Mouse (Mus musculus): ENCODE measurements around the gene Ptger1.

The Ptger1 gene

GRCm38 (mm10) chr8:83656484-83657246, 9.8 kb upstream of the Ptger1 start:
- DNase-seq (ENCODE audit: low read depth): no peak

- DNase-seq (ENCODE audit: low read depth): no peak
Observed at GRCm38 (mm10) chr8:83660545-83660944, 5.9 kb upstream of the Ptger1 start.

- no peak for DNase-seq (ENCODE audit: low read depth)
Observed at GRCm38 (mm10) chr8:83660995-83661680, 5.3 kb upstream of the Ptger1 start.

- DNase-seq (ENCODE audit: low read depth): peak; percentile 74
Observed at GRCm38 (mm10) chr8:83662421-83662826, 4.1 kb upstream of the Ptger1 start.

GRCm38 (mm10) chr8:83664096-83664495, 2.4 kb upstream of the Ptger1 start:
- DNase-seq (ENCODE audit: low read depth): no peak

- no peak for DNase-seq (ENCODE audit: low read depth)
Observed at GRCm38 (mm10) chr8:83664931-83665625, 1.4 kb upstream of the Ptger1 start.

GRCm38 (mm10) chr8:83666866-83667234, 372 bp downstream of the Ptger1 start:
- DNase-seq (ENCODE audit: low read depth): no peak

GRCm38 (mm10) chr8:83667526-83667925, 1.0 kb downstream of the Ptger1 start:
- DNase-seq (ENCODE audit: low read depth): no peak

- DNase-seq (ENCODE audit: low read depth): no peak
Observed at GRCm38 (mm10) chr8:83668010-83668916, 1.8 kb downstream of the Ptger1 start.

GRCm38 (mm10) chr8:83669013-83669412, 2.5 kb downstream of the Ptger1 start:
- no peak for DNase-seq (ENCODE audit: low read depth)

- no peak for DNase-seq (ENCODE audit: low read depth)
Observed at GRCm38 (mm10) chr8:83672936-83673335, 6.5 kb downstream of the Ptger1 start.

GRCm38 (mm10) chr8:83674497-83674896, 8.0 kb downstream of the Ptger1 start:
- DNase-seq (ENCODE audit: low read depth): no peak

- DNase-seq (ENCODE audit: low read depth): no peak
Observed at GRCm38 (mm10) chr8:83679866-83680265, 13.4 kb downstream of the Ptger1 start.

- DNase-seq (ENCODE audit: low read depth): no peak
Observed at GRCm38 (mm10) chr8:83680603-83681002, 14.1 kb downstream of the Ptger1 start.

- no peak for DNase-seq (ENCODE audit: low read depth)
Observed at GRCm38 (mm10) chr8:83681099-83681498, 14.6 kb downstream of the Ptger1 start.

GRCm38 (mm10) chr8:83684517-83684916, 18.0 kb downstream of the Ptger1 start:
- DNase-seq (ENCODE audit: low read depth): no peak

- no peak for DNase-seq (ENCODE audit: low read depth)
Observed at GRCm38 (mm10) chr8:83689264-83689663, 22.8 kb downstream of the Ptger1 start.

- no peak for DNase-seq (ENCODE audit: low read depth)
Observed at GRCm38 (mm10) chr8:83693609-83694236, 27.2 kb downstream of the Ptger1 start.

- DNase-seq (ENCODE audit: low read depth): no peak
Observed at GRCm38 (mm10) chr8:83694369-83695160, 28.1 kb downstream of the Ptger1 start.

GRCm38 (mm10) chr8:83695351-83696106, 29.1 kb downstream of the Ptger1 start:
- DNase-seq (ENCODE audit: low read depth): no peak
